11 mouse cellular contexts compared by ENCODE assay signal in genomic region chr9:71567391-71567790, GRCm38 (mm10).
"Had no signal": no experiment of that assay in that cellular context is flagged by ENCODE, and none has a peak within 500 bp of the region (broad histone marks: within the 10 kb centered on the region; RNA-seq: fewer than 3 reads in every experiment).

No protein-coding gene starts in this region.

- H3K27me3 ChIP-seq: liver, embryonic 15.5 days; lung, embryonic 15.5 days; midbrain, embryonic 13.5 days had no signal

- DNase-seq: kidney, adult 18-20 months; kidney, postnatal 10 days; kidney, postnatal 4 days; right cerebral cortex, postnatal 14 days; thymus, adult 18-20 months; thymus, postnatal 25 days had no signal

- H3K36me3 ChIP-seq: limb, embryonic 10.5 days; liver, embryonic 15.5 days; lung, embryonic 15.5 days; midbrain, embryonic 13.5 days had no signal

- H3K27ac ChIP-seq: layer of hippocampus, adult 2 months; limb, embryonic 10.5 days; liver, embryonic 15.5 days; midbrain, embryonic 13.5 days had no signal

- H3K4me3 ChIP-seq: layer of hippocampus, adult 2 months; limb, embryonic 10.5 days; liver, embryonic 15.5 days; lung, embryonic 15.5 days; midbrain, embryonic 13.5 days had no signal

- H3K4me1 ChIP-seq: liver, embryonic 15.5 days; midbrain, embryonic 13.5 days had no signal
